Mouse (Mus musculus) heart, postnatal 0 days (tissue): ENCODE measurements at regions not wholly inside any gene's neighbourhood (a gene's known extent, or its start where the extent isn't known, plus 50 kb on each side); places are given as distances from the start of the nearest gene placed in this dataset.

Source experiments
- ATAC-seq: fragments of 200-750 bp; cut with Nextera tagmentation; 2 replicates; pipeline ENCODE4 v1.8.0; 2017; ENCODE audit warnings: low read depth, moderate number of reproducible peaks, moderate library complexity; ENCODE audit not compliant: insufficient read depth
- DNase-seq: peaks from one replicate; pipeline ENCODE4 v3.0.0-alpha.2; 2016; ENCODE audit warnings: low spot score
- H3K27ac ChIP-seq: fragments of 300-500 bp; sonication (generic); 2 replicates; pipeline ENCODE4 v1.5.1; 2014; ENCODE audit warnings: low read depth, mild to moderate bottlenecking
- H3K27me3 ChIP-seq: fragments of 300-500 bp; sonication (generic); 2 replicates; pipeline ENCODE4 v1.6.1; 2014; ENCODE audit warnings: low read length, mixed read lengths; ENCODE audit not compliant: control insufficient read depth, insufficient read depth
- H3K36me3 ChIP-seq: fragments of 300-500 bp; sonication (generic); replicated peaks from 2 replicates; pipeline ENCODE4 v1.6.1; 2014; ENCODE audit warnings: low read length, mixed read lengths; ENCODE audit not compliant: control insufficient read depth, insufficient read depth
- H3K4me1 ChIP-seq: fragments of 300-500 bp; sonication (generic); 2 replicates; pipeline ENCODE4 v1.6.1; 2014; ENCODE audit warnings: antibody characterized with exemption; ENCODE audit not compliant: control insufficient read depth, insufficient read depth
- H3K4me2 ChIP-seq: fragments of 300-500 bp; sonication (generic); 2 replicates; pipeline ENCODE4 v1.6.1; 2014; ENCODE audit warnings: low read depth, mild to moderate bottlenecking, low read length, moderate library complexity
- H3K4me3 ChIP-seq: fragments of 300-500 bp; sonication (generic); 2 replicates; pipeline ENCODE4 v1.5.1; 2014; ENCODE audit warnings: low read depth, low read length
- H3K9ac ChIP-seq: fragments of 300-500 bp; sonication (generic); replicated peaks from 2 replicates; pipeline ENCODE4 v1.6.1; 2014; ENCODE audit warnings: low read depth, low read length, mixed read lengths
- H3K9me3 ChIP-seq: fragments of 300-500 bp; sonication (generic); replicated peaks from 2 replicates; pipeline ENCODE4 v1.6.1; 2016; ENCODE audit warnings: low read length; ENCODE audit not compliant: control insufficient read depth
- CTCF ChIP-seq: IDR thresholded peaks from 2 replicates; pipeline ENCODE4 v1.5.1; 2016; ENCODE audit warnings: antibody characterized with exemption, control low read depth, low read depth
- EP300 ChIP-seq: IDR thresholded peaks from 2 replicates; pipeline ENCODE4 v1.6.1; 2016; ENCODE audit warnings: antibody characterized with exemption, low read depth
- WGBS: fragments of 180-500 bp; shearing (Covaris S2); extraction: QIAGEN DNeasy Blood & Tissue Kit; methylation state at CpG from one replicate; pipeline ENCODE4 v1.1.7; 2014; 5-methylcytosine and 5-hydroxymethylcytosine counted together

- 40% methylated on average over 9 of the region's 9 CpGs for WGBS
- 0 out of 2 replicates have a peak, but pooled peaks cover 9% of the 10 kb centered on the region for H3K27me3 ChIP-seq
These were observed 89.4 kb upstream of the Rybp start for GRCm38 (mm10) chr6:100376656-100377055.

GRCm38 (mm10) chr6:100370828-100371227 is 83.5 kb upstream of the Rybp start:
- Histone ChIP-seq H3K9ac (no peak overlapping the region), H3K9me3 (no peaks in the 10 kb centered on the region), H3K27ac (no peak overlapping the region), H3K27me3 (0 out of 2 replicates have a peak, but pooled peaks cover 16% of the 10 kb centered on the region), H3K4me1 (no peaks in the 10 kb centered on the region), H3K4me2 (no peak overlapping the region), H3K36me3 (no peaks in the 10 kb centered on the region), H3K4me3 (no peak overlapping the region)
- no peak for DNase-seq
- ATAC-seq: no peak
- WGBS: 90% methylated on average over 1 of the region's 1 CpGs
- no peak for TF ChIP-seq CTCF
- TF ChIP-seq EP300: no peak

More at GRCm38 (mm10) chr6:100376656-100377055, 89.4 kb upstream of the Rybp start:
- Histone ChIP-seq H3K9me3 (no peaks in the 10 kb centered on the region), H3K36me3 (no peaks in the 10 kb centered on the region), H3K4me3 (no peak overlapping the region), H3K4me1 (no peaks in the 10 kb centered on the region), H3K4me2 (no peak overlapping the region), H3K27ac (no peak overlapping the region), H3K9ac (no peak overlapping the region)
- DNase-seq: no peak
- no peak for ATAC-seq
- no peak for TF ChIP-seq CTCF
- no peak for TF ChIP-seq EP300

GRCm38 (mm10) chr6:100370358-100370757 is 83.1 kb upstream of the Rybp start:
- ATAC-seq (no peak), DNase-seq (no peak)
- H3K4me3 ChIP-seq: no peak overlapping the region
- H3K4me1 ChIP-seq: no peaks in the 10 kb centered on the region
- H3K9me3 ChIP-seq: no peaks in the 10 kb centered on the region
- no peak overlapping the region for H3K9ac ChIP-seq
- H3K4me2 ChIP-seq: no peak overlapping the region
- 63% methylated on average over 5 of the region's 5 CpGs for WGBS
- H3K27me3 ChIP-seq: 0 out of 2 replicates have a peak, but pooled peaks cover 17% of the 10 kb centered on the region
- H3K27ac ChIP-seq: no peak overlapping the region
- H3K36me3 ChIP-seq: no peaks in the 10 kb centered on the region
- no peak for TF ChIP-seq EP300

GRCm38 (mm10) chr6:100366231-100366630 is 78.9 kb upstream of the Rybp start:
- 53% methylated on average over 8 of the region's 8 CpGs for WGBS
- H3K4me3 ChIP-seq: no peak overlapping the region
- H3K27me3 ChIP-seq: 0 out of 2 replicates have a peak, but pooled peaks cover 13% of the 10 kb centered on the region
- H3K9ac ChIP-seq: no peak overlapping the region
- no peaks in the 10 kb centered on the region for H3K36me3 ChIP-seq
- no peaks in the 10 kb centered on the region for H3K4me1 ChIP-seq
- no peak overlapping the region for H3K4me2 ChIP-seq
- no peak for DNase-seq
- no peak for ATAC-seq
- H3K9me3 ChIP-seq: no peaks in the 10 kb centered on the region
- no peak overlapping the region for H3K27ac ChIP-seq
- TF ChIP-seq CTCF: no peak

- TF ChIP-seq CTCF (no peak), EP300 (no peak)
- 26% methylated on average over 4 of the region's 4 CpGs for WGBS
- H3K4me1 ChIP-seq: no peaks in the 10 kb centered on the region
- H3K36me3 ChIP-seq: no peaks in the 10 kb centered on the region
- no peak overlapping the region for H3K4me3 ChIP-seq
- no peaks in the 10 kb centered on the region for H3K9me3 ChIP-seq
- H3K27me3 ChIP-seq: 0 out of 2 replicates have a peak, but pooled peaks cover 13% of the 10 kb centered on the region
- H3K9ac ChIP-seq: no peak overlapping the region
- ATAC-seq: no peak
- DNase-seq: no peak
- H3K27ac ChIP-seq: no peak overlapping the region
- H3K4me2 ChIP-seq: no peak overlapping the region
These were observed 78.5 kb upstream of the Rybp start for GRCm38 (mm10) chr6:100365791-100366190.

DNA sequence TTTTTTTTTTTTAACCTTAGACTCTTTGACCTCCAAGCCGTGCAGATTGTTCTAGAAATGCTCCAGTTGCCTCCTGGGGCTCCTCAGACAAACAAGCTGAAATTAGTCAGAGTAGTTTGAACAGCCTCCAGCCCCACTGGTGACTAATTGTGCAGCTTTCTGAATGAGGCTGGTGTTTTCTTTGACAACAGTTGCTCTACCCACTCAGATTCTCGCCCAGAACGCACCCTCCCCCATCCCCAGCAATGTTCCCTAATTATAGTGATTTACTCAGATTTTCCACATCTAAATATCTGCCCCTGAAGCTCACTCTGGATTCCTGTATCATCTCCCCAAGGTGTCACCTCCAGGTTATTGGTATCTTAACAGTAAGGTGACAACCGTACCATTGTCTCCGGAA is 76.4 kb upstream of the Rybp start:
- no peak overlapping the region for H3K4me3 ChIP-seq
- TF ChIP-seq CTCF: no peak
- TF ChIP-seq EP300: no peak
- no peaks in the 10 kb centered on the region for H3K9me3 ChIP-seq
- DNase-seq: no peak
- ATAC-seq: no peak
- H3K4me2 ChIP-seq: no peak overlapping the region
- 0 out of 2 replicates have a peak, but pooled peaks cover 13% of the 10 kb centered on the region for H3K27me3 ChIP-seq
- no peak overlapping the region for H3K27ac ChIP-seq
- no peak overlapping the region for H3K9ac ChIP-seq
- H3K4me1 ChIP-seq: no peaks in the 10 kb centered on the region
- H3K36me3 ChIP-seq: no peaks in the 10 kb centered on the region
- 59% methylated on average over 5 of the region's 5 CpGs for WGBS
